Mouse (Mus musculus) skeletal muscle tissue, adult 2 months (tissue): ENCODE data around the gene Tmcc3.
"Not testable (repeated sequence)": the region's sequence is repeated elsewhere in the genome, so short reads cannot be mapped to it uniquely, and the experiment has no call there.

ENCODE experiments used
- DNase-seq: peaks from one replicate; pipeline ENCODE4 v3.0.0-alpha.2; 2012; ENCODE audit warnings: low read depth, low spot score

Gene Tmcc3

DNA sequence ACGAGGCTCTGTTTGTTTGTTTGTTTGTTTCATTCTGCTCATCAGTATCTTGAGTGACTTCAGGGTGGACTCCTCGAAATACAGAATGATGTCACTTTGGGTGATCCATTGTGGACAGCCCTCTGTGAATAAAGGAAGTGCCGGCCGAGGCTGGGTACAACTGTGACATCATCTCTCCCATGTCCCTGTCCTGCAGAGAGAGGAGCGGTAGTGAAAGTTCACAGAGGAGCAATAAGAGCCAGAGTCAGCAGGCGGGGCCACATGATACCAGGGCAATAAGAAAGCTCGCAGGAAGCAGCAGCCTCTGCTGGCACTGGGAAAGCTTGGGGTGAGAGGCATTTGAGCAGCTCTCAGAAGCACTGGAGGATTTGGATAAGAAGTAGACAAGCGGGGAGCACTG, 264.2 kb downstream of the Tmcc3 start:
- DNase-seq: peak; percentile 83

DNA sequence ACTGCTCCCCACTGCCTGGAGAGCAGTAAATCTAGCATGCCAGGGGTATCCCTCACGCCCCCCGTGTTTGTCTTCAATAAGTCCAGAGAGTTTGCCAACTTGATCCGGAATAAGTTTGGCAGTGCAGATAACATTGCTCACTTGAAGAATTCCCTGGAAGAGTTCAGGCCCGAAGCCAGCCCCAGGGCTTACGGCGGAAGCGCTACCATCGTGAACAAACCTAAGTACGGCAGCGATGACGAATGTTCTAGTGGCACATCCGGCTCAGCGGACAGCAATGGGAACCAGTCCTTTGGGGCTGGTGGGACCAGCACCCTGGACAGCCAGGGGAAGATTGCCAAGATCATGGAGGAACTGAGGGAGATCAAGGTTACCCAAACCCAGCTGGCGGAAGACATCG, 267.1 kb downstream of the Tmcc3 start:
- no peak for DNase-seq

DNA sequence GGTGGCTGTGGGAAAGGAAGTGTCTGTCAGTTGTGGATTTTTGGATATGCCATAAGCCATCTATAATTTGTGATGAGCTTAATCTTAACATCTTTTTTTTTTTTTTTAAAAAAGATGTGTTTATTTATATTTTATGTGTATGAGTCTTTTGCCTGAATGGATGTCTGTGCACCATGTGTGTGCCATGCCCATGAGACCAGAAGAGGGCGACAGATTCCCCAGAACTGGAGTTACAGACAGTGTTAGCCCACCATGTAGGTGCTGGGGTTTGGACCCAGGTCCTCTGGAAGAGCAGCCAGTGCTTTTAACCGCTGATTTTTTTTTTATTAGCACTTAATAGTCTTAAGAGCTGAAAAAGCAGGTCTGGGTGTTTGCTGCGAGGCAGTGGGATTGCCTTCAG, 269.6 kb downstream of the Tmcc3 start:
- no peak for DNase-seq

DNA sequence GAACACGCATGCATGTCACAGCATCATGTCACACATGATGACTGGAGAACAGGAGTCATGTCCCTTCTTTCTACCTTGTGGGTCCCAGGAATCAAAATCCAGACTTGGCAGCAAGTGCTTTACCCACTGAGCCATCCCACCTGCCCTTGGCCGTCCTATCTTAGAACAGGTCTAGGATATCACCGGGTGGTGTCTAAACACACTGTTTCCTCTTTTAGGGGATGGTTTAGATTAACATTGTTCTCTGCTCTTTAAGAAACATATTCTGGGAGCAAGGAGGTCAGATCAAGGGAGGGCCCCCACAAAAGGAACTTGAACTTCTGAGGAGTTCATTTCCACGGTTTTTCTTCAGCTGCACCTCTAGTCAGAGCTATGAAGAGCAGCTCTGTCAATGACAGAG, 272.0 kb downstream of the Tmcc3 start:
- no peak for DNase-seq

DNA sequence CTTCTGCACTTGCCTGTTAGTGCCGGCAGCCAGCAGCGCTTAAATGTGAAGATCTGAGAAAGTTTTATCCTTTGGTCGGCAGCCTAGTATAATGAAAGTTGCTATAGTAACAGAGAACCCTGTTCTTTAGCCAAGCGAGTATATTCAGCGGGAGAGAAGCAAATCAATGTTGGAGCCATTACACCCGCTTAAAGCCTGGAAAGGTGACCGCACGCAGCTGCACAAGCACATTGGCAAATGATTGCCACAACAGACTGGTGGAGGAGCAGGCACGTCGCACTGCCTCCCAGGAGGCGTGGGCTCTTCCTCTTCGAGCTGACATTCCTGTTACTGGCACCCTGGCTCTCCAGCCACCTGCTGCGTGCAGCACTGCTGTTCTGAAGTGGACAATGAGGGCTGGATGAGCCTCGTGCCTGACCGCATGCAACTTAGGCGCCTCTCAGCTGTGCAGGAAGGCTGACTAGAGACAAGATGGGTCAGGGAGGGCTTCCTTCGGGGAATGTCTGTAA, 273.2 kb downstream of the Tmcc3 start:
- no peak for DNase-seq

- DNase-seq: no peak
Measured at GRCm38 (mm10) chr10:94585819-94586218, 274.1 kb downstream of the Tmcc3 start.

GRCm38 (mm10) chr10:94588976-94589375, 277.2 kb downstream of the Tmcc3 start:
- no peak for DNase-seq

DNA sequence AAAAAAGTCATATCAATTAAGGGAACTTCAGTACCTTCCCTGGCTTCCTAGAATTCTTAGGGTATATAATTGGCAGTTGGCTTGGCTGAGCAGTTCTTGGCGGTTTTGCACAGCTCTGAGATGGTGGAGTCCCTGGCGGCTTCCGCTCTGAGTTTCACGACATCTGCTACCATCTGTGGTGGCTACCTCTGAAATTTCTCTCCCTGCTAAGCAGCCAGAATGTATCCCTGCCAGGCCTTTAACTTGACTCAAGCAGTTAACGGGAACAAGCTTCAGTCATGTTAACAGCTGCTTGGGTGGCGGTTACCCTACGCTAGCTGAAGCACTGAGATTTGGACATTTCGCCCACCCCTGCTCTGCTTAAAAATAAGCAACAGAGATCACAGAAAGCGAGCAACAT, 284.0 kb downstream of the Tmcc3 start:
- no peak for DNase-seq

DNA sequence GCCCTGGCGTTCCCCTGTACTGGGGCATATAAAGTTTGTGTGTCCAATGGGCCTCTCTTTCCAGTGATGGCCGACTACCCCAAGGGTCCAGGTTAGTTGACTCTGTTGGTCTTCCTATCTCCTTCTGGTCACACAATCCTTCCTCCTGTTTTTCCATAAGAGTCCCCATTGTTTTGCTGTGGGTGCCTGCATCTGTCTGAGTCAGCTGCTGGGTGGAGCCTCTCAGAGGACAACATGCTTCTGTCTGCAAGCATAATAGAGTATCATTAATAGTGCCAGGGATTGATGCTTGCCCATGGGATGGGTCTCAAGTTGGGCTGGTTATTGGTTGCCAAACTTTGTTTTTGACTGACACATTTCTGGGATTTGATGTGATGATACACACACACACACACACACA, 288.1 kb downstream of the Tmcc3 start:
- DNase-seq: not testable (repeated sequence)

GRCm38 (mm10) chr10:94601034-94601433, 289.3 kb downstream of the Tmcc3 start:
- DNase-seq: no peak

DNA sequence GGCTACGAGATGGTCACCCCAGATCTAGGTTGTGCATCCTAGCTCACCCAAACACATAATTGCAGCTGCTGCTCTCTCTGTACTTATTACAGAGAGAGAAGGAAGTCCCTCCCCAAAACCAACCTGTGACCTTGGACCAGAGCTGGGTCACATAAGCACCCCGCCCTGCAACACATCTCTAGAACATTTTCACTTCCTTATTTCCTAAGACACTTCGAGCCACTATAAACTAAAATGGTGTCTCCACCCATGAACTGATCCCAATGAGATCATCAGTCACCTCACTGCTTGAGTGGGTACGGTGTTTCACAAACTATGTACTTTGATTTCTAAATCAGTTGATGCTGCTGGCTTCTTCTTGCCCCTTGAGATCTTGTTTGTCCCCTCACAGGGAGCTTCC, 293.7 kb downstream of the Tmcc3 start:
- DNase-seq: peak; percentile 21

GRCm38 (mm10) chr10:94609309-94609777, 297.6 kb downstream of the Tmcc3 start:
- DNase-seq: peak; percentile 76

DNA sequence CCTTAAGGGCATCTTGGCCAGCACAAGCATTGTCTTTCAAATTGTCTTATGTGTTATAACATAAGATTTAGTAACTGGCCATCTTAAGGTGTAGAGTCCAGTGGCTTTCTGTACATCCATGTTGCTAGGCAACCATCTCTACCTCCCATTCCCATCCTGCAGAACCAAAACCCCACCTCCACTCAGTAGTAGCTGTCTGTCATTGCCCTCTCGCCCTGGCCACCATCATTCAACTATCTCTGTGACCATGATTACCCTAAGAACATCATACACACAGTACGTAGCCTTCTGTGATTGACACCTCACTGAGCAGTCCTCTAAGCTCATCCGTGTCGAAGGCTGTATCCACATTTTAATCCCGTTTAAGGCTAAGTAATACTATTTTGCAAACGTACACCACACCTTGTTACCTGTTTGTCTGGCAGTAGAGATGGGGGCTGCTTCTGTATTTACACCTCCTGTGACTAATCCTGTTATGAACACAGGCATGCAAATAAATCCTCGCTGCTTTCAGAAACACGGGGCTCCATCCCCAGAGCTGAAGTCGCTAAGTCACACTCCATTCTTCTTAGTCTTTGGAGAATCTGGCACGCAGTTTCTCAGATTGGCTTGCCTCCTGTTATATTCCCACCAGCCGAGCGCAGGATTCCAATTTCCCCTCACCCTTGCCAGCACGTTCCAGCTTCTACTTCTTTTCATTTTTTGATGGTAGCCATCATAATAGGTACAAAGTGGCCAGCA, 299.6 kb downstream of the Tmcc3 start:
- no peak for DNase-seq

- no peak for DNase-seq
Measured at GRCm38 (mm10) chr10:94611969-94612440, 300.3 kb downstream of the Tmcc3 start.

DNA sequence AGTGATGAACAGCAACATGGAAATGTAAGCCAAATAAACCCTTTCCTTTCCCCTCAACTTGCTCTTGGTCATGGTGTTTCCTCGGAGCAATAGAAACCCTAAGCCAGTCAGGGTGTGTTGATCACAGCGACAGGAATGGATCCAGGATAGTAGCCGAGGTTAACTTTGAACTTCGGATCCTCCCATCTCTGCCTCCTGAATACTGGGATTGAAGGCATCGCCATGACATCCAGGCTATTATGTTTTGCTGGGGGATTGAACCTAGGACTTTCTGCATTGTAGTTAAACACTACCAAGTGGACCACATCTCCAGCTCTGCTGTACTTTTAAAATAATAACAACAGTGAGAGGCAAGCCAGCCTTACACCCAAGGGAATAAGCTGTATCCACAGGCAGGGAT, 307.8 kb downstream of the Tmcc3 start:
- DNase-seq: no peak

GRCm38 (mm10) chr10:94620561-94620960, 308.8 kb downstream of the Tmcc3 start:
- no peak for DNase-seq

- DNase-seq: no peak
Measured at GRCm38 (mm10) chr10:94621420-94622225, 309.9 kb downstream of the Tmcc3 start.

DNA sequence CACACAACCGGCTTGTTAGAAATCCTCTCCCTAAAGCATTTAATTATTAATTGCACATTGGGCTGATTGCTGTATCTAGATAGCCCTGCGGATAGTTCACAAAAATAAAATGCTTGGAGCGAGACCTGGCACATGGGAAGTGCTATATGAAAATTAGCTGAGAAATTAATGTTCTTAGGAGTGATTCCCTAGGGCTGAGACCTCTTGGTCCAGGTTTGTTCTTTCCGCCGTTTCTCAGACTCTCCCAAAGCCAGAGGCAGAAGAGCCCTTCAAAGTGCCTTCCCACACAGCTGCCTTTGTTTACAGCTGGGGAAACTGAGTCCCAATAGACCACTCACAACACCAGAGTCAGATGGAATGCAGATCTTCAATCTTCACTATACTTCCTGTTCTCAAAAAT, 310.5 kb downstream of the Tmcc3 start:
- no peak for DNase-seq

- DNase-seq: no peak
Measured at GRCm38 (mm10) chr10:94622828-94623227, 311.1 kb downstream of the Tmcc3 start.

GRCm38 (mm10) chr10:94623617-94624016, 311.9 kb downstream of the Tmcc3 start:
- peak; percentile 61 for DNase-seq

DNA sequence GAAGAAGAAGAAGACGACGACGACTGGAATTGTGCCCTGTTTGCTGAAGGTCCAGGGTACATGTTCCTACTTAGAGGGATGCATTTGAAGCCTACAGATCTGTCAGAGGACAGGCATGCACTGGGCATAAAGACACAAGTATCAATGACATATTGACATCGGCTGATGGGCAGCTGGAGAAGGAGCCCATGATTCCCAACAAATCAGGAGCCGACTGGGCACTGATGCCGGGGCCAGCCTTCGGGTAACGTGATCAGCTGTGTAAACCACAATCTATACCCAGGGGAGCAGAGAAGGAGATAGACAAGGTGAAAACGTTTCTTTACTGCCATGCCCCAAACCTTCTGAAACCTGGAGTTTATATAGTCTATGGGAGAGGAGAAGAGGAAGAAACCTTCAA, 313.3 kb downstream of the Tmcc3 start:
- no peak for DNase-seq

- no peak for DNase-seq
Measured at GRCm38 (mm10) chr10:94625606-94626005, 313.9 kb downstream of the Tmcc3 start.
